ENCODE assay signal across 8 mouse cellular contexts in genomic region chr3:96105232-96105747, GRCm38 (mm10). TPM values are rescaled to one million over a fixed set of nuclear protein-coding genes. Genes with fewer than 3 reads are reported as not detected.
A peak's percentile ranks its signal among the peaks of the same experiment; 100 is the strongest.
DNase-seq lines count a peak whose midpoint lies in the region; ATAC-seq and TF ChIP-seq lines count a peak whose summit lies in the region.

No protein-coding gene starts in this region.

- no peak for TF ChIP-seq POLR2A in liver, adult 2 months (IDR thresholded peaks at IDR 0.05; ENCODE audit: extremely low read depth, insufficient read depth, low read length)
- TF ChIP-seq POLR2A in bone marrow macrophage, adult 2 months (IDR thresholded peaks at IDR 0.05; ENCODE audit: borderline replicate concordance, low read depth, low read length) = no peak
- TF ChIP-seq POLR2A in spleen, adult 2 months (IDR thresholded peaks at IDR 0.05; ENCODE audit: low read depth, low read length) = no peak

- no peaks in the 10 kb centered on the region for H3K36me3 ChIP-seq in liver, adult 2 months (ENCODE audit: control insufficient read depth, insufficient read depth, low read length)
- no peaks in the 10 kb centered on the region; the same call in 1 of the 2 replicates for H3K36me3 ChIP-seq in heart, embryonic 11.5 days (ENCODE audit: control insufficient read depth, insufficient read depth, low read length)
- H3K36me3 ChIP-seq in liver, embryonic 13.5 days = 0 out of 2 replicates have a peak, but pooled peaks cover 3% of the 10 kb centered on the region
- peaks cover 1% of the 10 kb centered on the region; the same call in 1 of the 2 replicates for H3K36me3 ChIP-seq in spleen, adult 2 months (ENCODE audit: control insufficient read depth, insufficient read depth, low read length)

- DNase-seq in liver, adult 2 months (ENCODE audit: extremely low read depth, low read depth, low spot score) = peak; percentile 44
- no peak for DNase-seq in liver
- DNase-seq in liver, embryonic 13.5 days = no peak
- DNase-seq in spleen, adult 2 months (ENCODE audit: low read depth in 1 of 2, low spot score in 2 of 2) = peak; percentile 13 to 74
- DNase-seq in right cerebral cortex, adult 2 months (ENCODE audit: low spot score in 2 of 2) = no peak
- no peak for DNase-seq in left cerebral cortex, postnatal 36 days (ENCODE audit: low spot score in 2 of 2)

- no peaks in the 10 kb centered on the region for H3K27me3 ChIP-seq in liver, adult 2 months (ENCODE audit: control insufficient read depth, insufficient read depth, low read length)
- H3K27me3 ChIP-seq in heart, embryonic 11.5 days (ENCODE audit: control insufficient read depth, insufficient read depth, low read length) = no peaks in the 10 kb centered on the region
- no peaks in the 10 kb centered on the region for H3K27me3 ChIP-seq in liver, embryonic 13.5 days
- no peaks in the 10 kb centered on the region for H3K27me3 ChIP-seq in spleen, adult 2 months (ENCODE audit: control insufficient read depth, insufficient read depth, low read length)

- no peak for ATAC-seq in heart, embryonic 11.5 days (replicated peaks; ENCODE audit: insufficient number of reproducible peaks, low FRiP score, low TSS enrichment)
- ATAC-seq in liver, embryonic 13.5 days (ENCODE audit: low read depth) = peak; percentile 33

- peak overlapping the region; percentile 84; the same call in 1 of the 2 replicates for H3K4me3 ChIP-seq in liver, adult 2 months (ENCODE audit: insufficient read depth, low read depth, low read length)
- H3K4me3 ChIP-seq in bone marrow macrophage, adult 2 months (ENCODE audit: insufficient read depth, low read length) = peak overlapping the region; percentile 99
- H3K4me3 ChIP-seq in heart, embryonic 11.5 days (ENCODE audit: low read depth, low read length) = peak overlapping the region; percentile 93
- H3K4me3 ChIP-seq in liver, embryonic 13.5 days (replicated peaks) = peak overlapping the region; percentile 90
- H3K4me3 ChIP-seq in spleen, adult 2 months (ENCODE audit: extremely low read depth, insufficient read depth, insufficient read length) = peak overlapping the region; percentile 97; the same call in 1 of the 2 replicates

- H3K27ac ChIP-seq in liver, adult 2 months (replicated peaks; ENCODE audit: insufficient read depth, low read depth, low read length) = peak overlapping the region; percentile 84
- no peak overlapping the region for H3K27ac ChIP-seq in bone marrow macrophage, adult 2 months (ENCODE audit: insufficient read depth, low read depth, low read length)
- H3K27ac ChIP-seq in heart, embryonic 11.5 days (ENCODE audit: low read depth, low read length) = peak overlapping the region; percentile 96
- peak overlapping the region; percentile 92 for H3K27ac ChIP-seq in liver, embryonic 13.5 days
- H3K27ac ChIP-seq in spleen, adult 2 months (ENCODE audit: insufficient read depth, low read length) = peak overlapping the region; percentile 94

- intact Hi-C loops in left cerebral cortex, postnatal 36 days (cut with DNase I) = no loop called here

- H3K9me3 ChIP-seq in heart, embryonic 11.5 days (replicated peaks; ENCODE audit: control insufficient read depth, low read length) = no peaks in the 10 kb centered on the region
- no peaks in the 10 kb centered on the region for H3K9me3 ChIP-seq in liver, embryonic 13.5 days (replicated peaks)

- peaks cover 8% of the 10 kb centered on the region for H3K4me1 ChIP-seq in liver, adult 2 months (ENCODE audit: control insufficient read depth, insufficient read depth, low read length)
- peaks cover 23% of the 10 kb centered on the region for H3K4me1 ChIP-seq in bone marrow macrophage, adult 2 months (ENCODE audit: control insufficient read depth, insufficient read depth, low read length)
- H3K4me1 ChIP-seq in heart, embryonic 11.5 days (ENCODE audit: control insufficient read depth, insufficient read depth, low read length) = peaks cover 11% of the 10 kb centered on the region
- H3K4me1 ChIP-seq in liver, embryonic 13.5 days (replicated peaks) = peaks cover 56% of the 10 kb centered on the region
- H3K4me1 ChIP-seq in spleen, adult 2 months (ENCODE audit: control insufficient read depth, insufficient read depth, insufficient read length) = peaks cover 3% of the 10 kb centered on the region; the same call in 1 of the 2 replicates

- WGBS in liver, adult 2 months = 9% methylated on average over 10 of the region's 10 CpGs
- 9% methylated on average over 10 of the region's 10 CpGs for WGBS in heart, embryonic 11.5 days (ENCODE audit: insufficient replicate concordance)
- WGBS in liver, embryonic 13.5 days (ENCODE audit: insufficient replicate concordance) = 6% methylated on average over 10 of the region's 10 CpGs
- 5% methylated on average over 10 of the region's 10 CpGs for WGBS in spleen, adult 2 months

- peak overlapping the region; percentile 88 for H3K9ac ChIP-seq in liver, adult 2 months (ENCODE audit: low read depth, low read length)
- H3K9ac ChIP-seq in heart, embryonic 11.5 days (ENCODE audit: low read depth, low read length) = peak overlapping the region; percentile 97
- peak overlapping the region; percentile 97 for H3K9ac ChIP-seq in liver, embryonic 13.5 days

- H3K79me2 ChIP-seq in liver, adult 2 months (ENCODE audit: control insufficient read depth, insufficient read depth, low read length) = peaks cover 13% of the 10 kb centered on the region

- TF ChIP-seq CTCF in liver, adult 2 months (IDR thresholded peaks at IDR 0.05; ENCODE audit: low read depth, low read length) = no peak
- no peak for TF ChIP-seq CTCF in bone marrow macrophage, adult 2 months (IDR thresholded peaks at IDR 0.05; ENCODE audit: low read depth, low read length)
- TF ChIP-seq CTCF in spleen, adult 2 months (IDR thresholded peaks at IDR 0.05; ENCODE audit: extremely low read depth, insufficient read depth, insufficient read length, insufficient replicate concordance) = no peak

- peak overlapping the region; percentile 81 for H3K4me2 ChIP-seq in heart, embryonic 11.5 days
- peak overlapping the region; percentile 92 for H3K4me2 ChIP-seq in liver, embryonic 13.5 days

RNA-seq across cellular contexts. Expression of gene Otud7b, which starts 1.0 kb away (rescaled TPM):
- total RNA-seq in liver, adult 2 months (2014; rRNA removed) = 8.9 and 11.9 TPM in 2 replicates
- 5.9 and 6.8 TPM in 2 replicates for polyA plus RNA-seq in liver, adult 2 months (2012; rRNA removed)
- polyA plus RNA-seq in bone marrow macrophage, adult 2 months (2012; ENCODE audit: insufficient read depth, insufficient read length, missing spikeins) = 4.7 and 5.1 TPM in 2 replicates
- 8.7 and 9.3 TPM in 2 replicates for polyA plus RNA-seq in heart, embryonic 11.5 days (2014; fragmentation: Nextera tagmentation; extraction: Ambion mirVana)
- polyA plus RNA-seq in liver, embryonic 13.5 days (2015; fragmentation: Nextera tagmentation; extraction: Ambion mirVana) = 11.3 and 11.4 TPM in 2 replicates
- polyA plus RNA-seq in spleen, adult 2 months (2012; rRNA removed) = 11.1 and 19.8 TPM in 2 replicates
- 10 to 100 TPM; 28.8 to 32.0 TPM for total RNA-seq in left cerebral cortex, postnatal 36 days (2021)

RNA-seq across cellular contexts. Expression of gene Vps45, which starts 47.0 kb away (rescaled TPM):
- total RNA-seq in liver, adult 2 months (2014; rRNA removed) = 8.9 and 10.7 TPM in 2 replicates
- 2.1 and 2.4 TPM in 2 replicates for polyA plus RNA-seq in liver, adult 2 months (2012; rRNA removed)
- 18.6 and 22.9 TPM in 2 replicates for polyA plus RNA-seq in bone marrow macrophage, adult 2 months (2012; ENCODE audit: insufficient read depth, insufficient read length, missing spikeins)
- polyA plus RNA-seq in heart, embryonic 11.5 days (2014; fragmentation: Nextera tagmentation; extraction: Ambion mirVana) = 20.4 and 23.9 TPM in 2 replicates
- 17.3 and 17.7 TPM in 2 replicates for polyA plus RNA-seq in liver, embryonic 13.5 days (2015; fragmentation: Nextera tagmentation; extraction: Ambion mirVana)
- 2.0 and 2.5 TPM in 2 replicates for polyA plus RNA-seq in spleen, adult 2 months (2012; rRNA removed)
- total RNA-seq in left cerebral cortex, postnatal 36 days (2021) = 10 to 100 TPM; 40.5 to 42.1 TPM

RNA-seq across cellular contexts. Expression of gene Mtmr11, which starts 56.5 kb away (rescaled TPM):
- 1.2 and 1.4 TPM in 2 replicates for total RNA-seq in liver, adult 2 months (2014; rRNA removed)
- 1.1 and 2.8 TPM in 2 replicates for polyA plus RNA-seq in liver, adult 2 months (2012; rRNA removed)
- polyA plus RNA-seq in bone marrow macrophage, adult 2 months (2012; ENCODE audit: insufficient read depth, insufficient read length, missing spikeins) = 12.6 and 14.4 TPM in 2 replicates
- polyA plus RNA-seq in heart, embryonic 11.5 days (2014; fragmentation: Nextera tagmentation; extraction: Ambion mirVana) = 8.6 and 10.4 TPM in 2 replicates
- polyA plus RNA-seq in liver, embryonic 13.5 days (2015; fragmentation: Nextera tagmentation; extraction: Ambion mirVana) = 1.9 and 2.2 TPM in 2 replicates
- 2.1 and 2.7 TPM in 2 replicates for polyA plus RNA-seq in spleen, adult 2 months (2012; rRNA removed)
- total RNA-seq in left cerebral cortex, postnatal 36 days (2021) = 1 to 10 TPM; 5.7 to 6.7 TPM

Comparison
In these comparisons a context has a peak if more than half of its experiments do, and no peak if none do; other contexts are left out.
1. DNase-seq: peak in liver, adult 2 months (single experiment) and spleen, adult 2 months (2 of 2); none in liver (single experiment), liver, embryonic 13.5 days (single experiment), right cerebral cortex, adult 2 months (0 of 2) and left cerebral cortex, postnatal 36 days (0 of 2).
2. Peak in every context shown above with its lines, with median percentiles within 50 percentile points of each other: H3K4me3 ChIP-seq and H3K9ac ChIP-seq.